Mouse (Mus musculus) ZHBTc4 (cell line): ENCODE data around the gene Rps21.

Source experiments
- DNase-seq: peaks from one replicate; pipeline ENCODE4 v3.0.0-alpha.2; 2011; ENCODE audit warnings: low read depth, low spot score

Rps21 gene

GRCm38 (mm10) chr2:180290503-180290902 lies 33.3 kb downstream of the Rps21 start:
- no peak for DNase-seq

DNA sequence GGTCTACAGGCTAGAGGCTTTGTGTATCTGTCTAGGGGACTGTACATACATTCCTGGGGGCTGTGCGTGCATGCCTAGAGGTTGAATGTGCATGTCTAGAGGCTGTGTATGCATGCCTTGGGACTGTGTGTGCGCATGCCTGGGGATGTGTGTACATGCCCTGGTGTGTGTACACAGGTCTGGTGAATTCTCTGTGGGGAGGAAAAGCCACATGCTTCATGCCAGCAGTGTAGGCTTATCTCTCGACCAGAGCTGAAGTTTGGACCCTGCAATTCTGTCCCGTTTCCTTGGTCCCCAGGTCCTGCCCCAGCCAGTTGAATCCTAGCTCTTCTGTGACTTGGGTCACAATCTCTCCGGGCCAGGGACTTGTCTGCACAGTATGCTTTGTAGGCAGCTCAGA lies 34.4 kb downstream of the Rps21 start:
- DNase-seq = no peak

DNA sequence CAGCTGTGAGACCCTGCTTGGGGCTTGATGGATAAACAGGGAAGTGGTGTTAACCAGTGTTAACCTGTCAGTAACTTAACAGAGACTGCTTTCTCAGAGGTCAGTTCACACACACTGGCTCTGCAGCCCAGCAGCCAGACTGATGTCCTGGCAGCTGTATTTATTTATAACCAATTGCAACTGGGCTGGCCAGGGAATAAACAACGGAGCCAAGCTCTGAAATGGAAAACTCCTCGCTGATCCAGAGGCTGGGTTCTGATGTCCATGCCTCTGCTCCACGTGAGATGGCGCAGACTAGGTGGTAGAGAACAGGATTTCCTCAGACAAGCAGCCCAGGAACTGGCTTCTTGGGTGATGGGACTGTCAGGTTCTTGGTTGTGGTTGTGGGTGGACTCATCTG lies 34.8 kb downstream of the Rps21 start:
- DNase-seq = no peak

GRCm38 (mm10) chr2:180292906-180293305 lies 35.7 kb downstream of the Rps21 start:
- peak; percentile 56 for DNase-seq

- DNase-seq = no peak
Measured at GRCm38 (mm10) chr2:180300252-180300651, 43.1 kb downstream of the Rps21 start.

DNA sequence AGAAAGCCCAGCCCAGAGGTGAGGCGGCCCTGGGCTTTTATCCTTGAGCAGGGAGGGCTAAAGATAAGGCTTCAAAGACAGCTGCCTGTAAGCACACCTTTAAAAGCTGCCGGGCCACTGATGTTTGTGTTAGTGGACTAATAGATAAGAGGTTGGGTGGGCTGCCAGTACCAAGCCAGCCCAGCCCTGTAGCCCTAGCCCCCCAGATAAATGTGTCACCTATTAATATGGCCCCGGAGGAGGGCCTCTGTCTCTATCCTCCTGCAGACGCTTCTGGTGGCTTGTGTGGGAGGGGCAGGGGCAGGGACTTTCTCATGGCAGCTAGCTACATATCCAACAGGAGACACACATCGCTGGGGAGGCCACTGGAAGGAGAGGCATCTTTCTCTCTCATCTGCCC lies 43.6 kb downstream of the Rps21 start:
- DNase-seq = no peak

DNA sequence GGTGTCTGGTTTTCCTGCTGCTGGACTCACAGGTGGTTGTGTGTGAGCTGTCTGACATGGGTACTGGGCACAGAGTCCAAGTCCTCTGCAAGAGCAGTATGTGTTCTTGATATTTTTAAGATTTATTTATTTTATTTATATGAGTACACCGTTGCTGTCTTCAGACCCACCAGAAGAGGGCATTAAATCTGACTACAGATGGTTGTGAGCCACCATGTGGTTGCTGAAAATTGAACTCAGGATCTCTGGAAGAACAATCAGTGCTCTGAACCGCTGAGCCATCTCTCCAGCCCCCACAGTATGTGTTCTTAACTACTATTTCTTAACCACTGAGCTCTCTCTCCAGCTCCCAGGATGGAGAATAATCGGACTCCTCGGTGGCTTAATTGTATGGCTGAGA lies 45.0 kb downstream of the Rps21 start:
- DNase-seq = no peak

DNA sequence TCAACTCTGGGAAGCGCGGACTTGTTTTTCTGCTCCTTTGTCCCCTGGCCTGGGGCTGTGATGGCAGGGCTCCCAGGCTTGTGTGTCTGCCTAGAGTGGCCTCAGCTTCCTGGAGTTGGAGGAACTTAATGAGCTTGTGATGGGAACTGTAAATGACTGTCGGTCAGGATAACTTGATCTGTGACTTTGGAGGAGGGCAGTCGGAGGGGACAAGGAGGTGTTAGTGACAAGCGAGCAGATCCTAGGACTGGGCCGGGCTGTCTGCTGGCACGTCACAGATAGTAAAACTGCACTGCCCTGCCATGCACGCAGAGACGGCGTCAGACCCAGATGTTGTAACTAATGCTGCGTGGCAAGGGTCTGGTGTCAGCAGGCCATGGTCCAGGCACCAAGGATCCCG lies 46.3 kb downstream of the Rps21 start:
- no peak for DNase-seq

DNA sequence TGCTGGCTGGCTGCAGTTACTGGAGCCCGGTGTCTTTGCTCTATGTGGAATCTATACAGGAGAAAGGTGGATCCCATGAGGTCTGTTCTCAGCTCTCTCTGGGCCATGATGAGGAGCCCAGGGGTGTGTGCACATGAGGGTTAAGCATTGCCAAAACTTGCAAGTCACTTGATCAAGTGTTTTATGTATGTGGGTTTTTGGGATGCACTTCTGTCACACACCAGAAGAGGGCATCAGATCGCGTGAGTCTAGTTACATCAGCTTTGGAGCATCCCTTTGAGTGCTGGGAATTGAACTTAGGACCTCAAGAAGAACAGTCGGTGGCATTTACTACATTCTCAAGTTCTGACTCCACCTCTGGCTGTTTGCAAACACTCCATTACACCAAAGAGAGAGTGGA lies 47.4 kb downstream of the Rps21 start:
- DNase-seq = no peak

DNA sequence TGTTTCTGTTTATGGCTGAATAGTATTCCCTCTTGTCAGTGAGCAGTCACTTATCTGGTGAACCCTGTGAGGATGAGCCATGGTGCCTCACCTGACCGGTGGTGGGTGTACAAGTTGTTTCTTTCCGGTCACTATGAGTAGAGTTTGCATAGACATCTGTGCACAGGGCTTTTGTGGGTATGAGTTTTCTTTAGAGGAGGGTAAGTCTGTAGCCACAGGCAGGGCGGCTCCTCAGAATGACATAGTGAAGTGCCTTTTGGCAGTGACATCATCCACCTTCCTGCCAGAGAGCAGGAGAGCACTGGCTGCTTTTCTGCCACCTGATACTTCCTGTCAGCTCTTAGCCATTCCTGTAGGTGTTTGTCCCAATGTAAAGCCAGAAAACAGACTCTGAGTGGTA lies 48.3 kb downstream of the Rps21 start:
- no peak for DNase-seq

GRCm38 (mm10) chr2:180306009-180306408 lies 48.8 kb downstream of the Rps21 start:
- no peak for DNase-seq

- DNase-seq = no peak
Measured at GRCm38 (mm10) chr2:180306423-180307168, 49.4 kb downstream of the Rps21 start.

GRCm38 (mm10) chr2:180307680-180308079 lies 50.5 kb downstream of the Rps21 start:
- no peak for DNase-seq
